Mouse (Mus musculus) forebrain, embryonic 14.5 days (tissue): ENCODE results near the gene Rps26. TPM values are rescaled to one million over a fixed set of nuclear protein-coding genes. Genes with fewer than 3 reads are reported as not detected.

Experiments
- ATAC-seq: fragments of 200-750 bp; cut with Nextera tagmentation; 2 replicates; pipeline ENCODE4 v1.8.0; 2017; ENCODE audit warnings: mild to moderate bottlenecking, moderate library complexity
- DNase-seq: peaks from one replicate; pipeline ENCODE4 v3.0.0-alpha.2; 2015; ENCODE audit warnings: low spot score
- H3K27ac ChIP-seq: fragments of 300-500 bp; sonication (generic); 2 replicates; pipeline ENCODE4 v1.5.1; 2014; ENCODE audit warnings: low read depth, mild to moderate bottlenecking, control low read depth, low read length, moderate library complexity
- H3K27me3 ChIP-seq: fragments of 300-500 bp; sonication (generic); replicated peaks from 2 replicates; pipeline ENCODE4 v1.6.1; 2014; ENCODE audit warnings: low read length, control low read depth, mixed read lengths; ENCODE audit not compliant: control insufficient read depth, insufficient read depth
- H3K36me3 ChIP-seq: fragments of 300-500 bp; sonication (generic); 2 replicates; pipeline ENCODE4 v1.6.1; 2014; ENCODE audit warnings: low read length, control low read depth; ENCODE audit not compliant: control insufficient read depth, insufficient read depth
- H3K4me1 ChIP-seq: fragments of 300-500 bp; sonication (generic); 2 replicates; pipeline ENCODE4 v1.6.1; 2014; ENCODE audit warnings: antibody characterized with exemption, low read length, control low read depth; ENCODE audit not compliant: control insufficient read depth, insufficient read depth
- H3K4me2 ChIP-seq: fragments of 300-500 bp; sonication (generic); 2 replicates; pipeline ENCODE4 v1.6.1; 2014; ENCODE audit warnings: mild to moderate bottlenecking, control low read depth, low read length
- H3K4me3 ChIP-seq: fragments of 300-500 bp; sonication (generic); 2 replicates; pipeline ENCODE4 v1.5.1; 2014; ENCODE audit warnings: low read depth, low read length, control low read depth
- H3K9ac ChIP-seq: fragments of 300-500 bp; sonication (generic); 2 replicates; pipeline ENCODE4 v1.6.1; 2014; ENCODE audit warnings: mild to moderate bottlenecking, low read length, control low read depth, moderate library complexity
- H3K9me3 ChIP-seq: fragments of 300-500 bp; sonication (generic); replicated peaks from 2 replicates; pipeline ENCODE4 v1.6.1; 2016; ENCODE audit warnings: low read length, control low read depth, mixed read lengths; ENCODE audit not compliant: control insufficient read depth
- WGBS: fragments of 180-500 bp; shearing (Covaris S2); extraction: QIAGEN DNeasy Blood & Tissue Kit; methylation state at CpG from one replicate; pipeline ENCODE4 v1.1.7; 2014; 5-methylcytosine and 5-hydroxymethylcytosine counted together
- polyA plus RNA-seq: library from polyadenylated mRNA; unstranded; fragments of >200 nt; fragmentation: Nextera tagmentation; extraction: Ambion mirVana; gene quantifications from 2 replicates; pipeline ENCODE4 v1.2.1, GENCODE M21; 2014

The Rps26 gene
- polyA plus RNA-seq, 1 experiment from 2014 or later: 721 TPM

- WGBS: 72% methylated on average over 3 of the region's 3 CpGs
Observed at GRCm38 (mm10) chr10:128664808-128665207, 38.3 kb upstream of the Rps26 start.

DNA sequence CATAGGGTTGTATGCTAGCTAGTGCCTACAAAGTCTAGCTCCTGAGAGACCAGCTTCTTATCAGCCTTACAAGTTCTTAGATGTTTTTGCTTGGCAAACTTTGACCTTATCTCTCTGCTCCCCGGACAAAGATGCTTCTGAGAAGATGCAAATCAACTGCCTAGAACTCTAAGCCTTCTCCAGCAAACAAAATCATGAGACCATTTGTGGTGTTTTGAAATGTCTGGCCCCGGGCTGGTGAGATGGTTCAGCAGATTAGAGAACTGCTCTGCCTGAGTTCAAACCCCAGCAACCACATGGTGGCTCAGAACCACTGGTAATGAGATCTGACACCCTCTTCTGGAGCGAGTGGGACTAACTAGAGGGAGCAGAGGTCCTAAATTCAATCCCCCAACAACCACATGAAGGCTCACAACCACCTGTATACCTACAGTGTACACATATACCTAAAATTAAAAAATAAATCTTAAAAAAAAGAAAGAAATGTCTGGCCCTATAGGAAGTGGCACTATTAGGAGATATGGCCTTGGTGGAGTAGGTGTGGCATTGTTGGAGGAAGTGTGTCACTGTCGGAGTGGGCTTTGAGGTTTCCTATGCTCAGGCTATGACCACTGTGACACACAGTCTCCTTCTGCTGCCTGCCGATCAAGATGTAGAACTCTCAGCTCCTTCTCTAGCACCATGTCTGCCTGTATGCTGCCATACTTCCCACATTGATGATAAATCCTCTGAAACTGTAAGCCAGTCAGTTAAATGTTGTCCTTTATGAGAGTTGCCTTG, 37.1 kb upstream of the Rps26 start:
- Histone ChIP-seq H3K27me3 (no peaks in the 10 kb centered on the region), H3K4me2 (no peak overlapping the region), H3K36me3 (no peaks in the 10 kb centered on the region), H3K9ac (no peak overlapping the region), H3K4me3 (no peak overlapping the region), H3K4me1 (0 out of 2 replicates have a peak, but pooled peaks cover 4% of the 10 kb centered on the region), H3K27ac (no peak overlapping the region), H3K9me3 (no peaks in the 10 kb centered on the region)
- WGBS: 75% methylated on average over 5 of the region's 5 CpGs
- ATAC-seq: no peak
- no peak for DNase-seq

More at GRCm38 (mm10) chr10:128664808-128665207, 38.3 kb upstream of the Rps26 start:
- no peaks in the 10 kb centered on the region for H3K36me3 ChIP-seq
- no peaks in the 10 kb centered on the region for H3K27me3 ChIP-seq
- no peaks in the 10 kb centered on the region for H3K9me3 ChIP-seq
- H3K4me1 ChIP-seq: 0 out of 2 replicates have a peak, but pooled peaks cover 6% of the 10 kb centered on the region
- ATAC-seq (no peak), DNase-seq (no peak)
- no peak overlapping the region for H3K4me3 ChIP-seq
- no peak overlapping the region for H3K9ac ChIP-seq
- H3K27ac ChIP-seq: no peak overlapping the region
- no peak overlapping the region for H3K4me2 ChIP-seq

- Histone ChIP-seq H3K27ac (no peak overlapping the region), H3K4me3 (no peak overlapping the region), H3K9ac (no peak overlapping the region), H3K4me1 (no peaks in the 10 kb centered on the region), H3K4me2 (no peak overlapping the region), H3K27me3 (no peaks in the 10 kb centered on the region), H3K36me3 (no peaks in the 10 kb centered on the region), H3K9me3 (no peaks in the 10 kb centered on the region)
- no peak for ATAC-seq
- no peak for DNase-seq
Observed at GRCm38 (mm10) chr10:128662465-128662864, 35.9 kb upstream of the Rps26 start.

GRCm38 (mm10) chr10:128659490-128659889, 32.9 kb upstream of the Rps26 start:
- no peak overlapping the region for H3K4me2 ChIP-seq
- H3K9me3 ChIP-seq: no peaks in the 10 kb centered on the region
- H3K27me3 ChIP-seq: no peaks in the 10 kb centered on the region
- DNase-seq: no peak
- WGBS: 67% methylated on average over 9 of the region's 9 CpGs
- no peak overlapping the region for H3K9ac ChIP-seq
- ATAC-seq: no peak
- H3K27ac ChIP-seq: no peak overlapping the region
- H3K4me3 ChIP-seq: no peak overlapping the region
- no peaks in the 10 kb centered on the region for H3K36me3 ChIP-seq
- no peaks in the 10 kb centered on the region for H3K4me1 ChIP-seq

GRCm38 (mm10) chr10:128657844-128658243, 31.3 kb upstream of the Rps26 start:
- no peaks in the 10 kb centered on the region for H3K36me3 ChIP-seq

DNA sequence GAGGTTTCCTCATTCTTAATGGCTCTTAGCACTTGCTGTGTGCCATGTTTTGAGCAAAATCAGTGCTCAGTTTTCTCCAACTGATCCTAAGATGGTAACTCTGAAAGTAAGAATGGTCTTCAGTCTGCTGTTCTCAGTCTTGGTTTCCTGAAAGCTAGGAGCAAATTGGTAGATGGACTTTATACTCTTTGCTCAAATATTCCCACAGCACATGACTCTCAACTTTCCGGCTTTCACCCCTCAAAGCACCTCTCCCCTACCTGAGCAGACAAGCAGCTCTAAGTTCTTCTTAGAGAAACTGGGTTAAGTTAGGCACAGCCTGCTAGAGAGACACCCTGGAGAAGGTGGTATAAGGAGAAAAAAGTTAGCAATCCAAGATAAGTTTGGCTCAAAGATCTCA, 30.2 kb upstream of the Rps26 start:
- no peaks in the 10 kb centered on the region for H3K4me1 ChIP-seq
- 96% methylated on average over 1 of the region's 1 CpGs for WGBS
- H3K27ac ChIP-seq: no peak overlapping the region
- no peaks in the 10 kb centered on the region for H3K36me3 ChIP-seq
- no peaks in the 10 kb centered on the region for H3K27me3 ChIP-seq
- ATAC-seq (no peak), DNase-seq (no peak)
- H3K9ac ChIP-seq: no peak overlapping the region
- H3K4me3 ChIP-seq: no peak overlapping the region
- no peak overlapping the region for H3K4me2 ChIP-seq
- no peaks in the 10 kb centered on the region for H3K9me3 ChIP-seq

More at GRCm38 (mm10) chr10:128657844-128658243, 31.3 kb upstream of the Rps26 start:
- DNase-seq (no peak), ATAC-seq (no peak)
- H3K4me2 ChIP-seq: no peak overlapping the region
- no peak overlapping the region for H3K4me3 ChIP-seq
- 59% methylated on average over 9 of the region's 9 CpGs for WGBS
- no peaks in the 10 kb centered on the region for H3K27me3 ChIP-seq
- no peaks in the 10 kb centered on the region for H3K4me1 ChIP-seq
- no peaks in the 10 kb centered on the region for H3K9me3 ChIP-seq
- no peak overlapping the region for H3K27ac ChIP-seq
- H3K9ac ChIP-seq: no peak overlapping the region

DNA sequence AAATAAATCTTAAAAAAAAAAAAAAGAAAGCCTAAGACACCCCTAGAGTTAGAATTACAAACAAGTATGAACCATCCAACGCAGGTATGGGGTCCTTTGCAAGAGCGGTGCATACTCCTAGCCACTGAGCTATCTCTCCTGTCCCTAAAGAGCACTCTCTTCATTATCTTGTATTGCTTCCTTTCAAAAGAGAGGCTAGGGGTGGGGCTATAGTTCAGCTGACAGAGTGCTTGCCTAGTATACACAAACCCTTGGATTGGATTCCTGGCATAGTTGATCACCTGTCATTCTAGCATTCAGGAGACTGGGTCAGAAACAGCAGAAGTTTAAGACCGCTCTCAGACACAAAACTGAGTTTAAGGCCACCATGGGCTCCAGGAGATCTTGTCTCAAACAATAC, 28.7 kb upstream of the Rps26 start:
- Histone ChIP-seq H3K4me3 (no peak overlapping the region), H3K27ac (no peak overlapping the region), H3K27me3 (no peaks in the 10 kb centered on the region), H3K4me1 (no peaks in the 10 kb centered on the region), H3K9ac (no peak overlapping the region), H3K4me2 (no peak overlapping the region), H3K36me3 (no peaks in the 10 kb centered on the region), H3K9me3 (no peaks in the 10 kb centered on the region)
- WGBS: 89% methylated on average over 3 of the region's 3 CpGs
- ATAC-seq (no peak), DNase-seq (no peak)

- no peaks in the 10 kb centered on the region for H3K27me3 ChIP-seq
- no peak overlapping the region for H3K9ac ChIP-seq
- no peaks in the 10 kb centered on the region for H3K4me1 ChIP-seq
- no peaks in the 10 kb centered on the region for H3K36me3 ChIP-seq
- ATAC-seq: no peak
- 79% methylated on average over 4 of the region's 4 CpGs for WGBS
- no peak for DNase-seq
- H3K9me3 ChIP-seq: no peaks in the 10 kb centered on the region
- H3K4me3 ChIP-seq: no peak overlapping the region
- H3K4me2 ChIP-seq: no peak overlapping the region
- no peak overlapping the region for H3K27ac ChIP-seq
Observed at GRCm38 (mm10) chr10:128653866-128654265, 27.3 kb upstream of the Rps26 start.
